Mouse (Mus musculus): ENCODE measurements around the gene En1. TPM values are rescaled to one million over a fixed set of nuclear protein-coding genes. Genes with fewer than 3 reads are reported as not detected.

En1 gene
- total RNA-seq, 2 experiments from 2014 or later = 0.25 to 0.59 TPM

- DNase-seq (ENCODE audit: low spot score in 2 of 2) = no peak
These were observed 2.7 kb upstream of the En1 start for GRCm38 (mm10) chr1:120599321-120600148.

GRCm38 (mm10) chr1:120600149-120600445 lies 2.1 kb upstream of the En1 start:
- no peak for DNase-seq (ENCODE audit: low spot score in 2 of 2)

- DNase-seq (ENCODE audit: low spot score in 2 of 2) = no peak
These were observed 1.5 kb upstream of the En1 start for GRCm38 (mm10) chr1:120600516-120601252.

- no peak for DNase-seq (ENCODE audit: low spot score in 2 of 2)
These were observed 873 bp upstream of the En1 start for GRCm38 (mm10) chr1:120601253-120601836.

- no peak for DNase-seq (ENCODE audit: low spot score in 2 of 2)
These were observed 848 bp downstream of the En1 start for GRCm38 (mm10) chr1:120602876-120603655.

GRCm38 (mm10) chr1:120603656-120604051 lies 1.4 kb downstream of the En1 start:
- DNase-seq (ENCODE audit: low spot score in 2 of 2) = no peak

- DNase-seq (ENCODE audit: low spot score in 2 of 2) = no peak
These were observed 2.4 kb downstream of the En1 start for GRCm38 (mm10) chr1:120604431-120605142.

GRCm38 (mm10) chr1:120605143-120605435 lies 2.9 kb downstream of the En1 start:
- no peak for DNase-seq (ENCODE audit: low spot score in 2 of 2)

- no peak for DNase-seq (ENCODE audit: low spot score in 2 of 2)
These were observed 3.5 kb downstream of the En1 start for GRCm38 (mm10) chr1:120605521-120606310.

GRCm38 (mm10) chr1:120606641-120607575 lies 4.7 kb downstream of the En1 start:
- DNase-seq (ENCODE audit: low spot score in 2 of 2) = no peak

GRCm38 (mm10) chr1:120607576-120608400 lies 5.6 kb downstream of the En1 start:
- no peak for DNase-seq (ENCODE audit: low spot score in 2 of 2)

- no peak for DNase-seq (ENCODE audit: low spot score in 2 of 2)
These were observed 6.2 kb downstream of the En1 start for GRCm38 (mm10) chr1:120608461-120608860.

- no peak for DNase-seq (ENCODE audit: low spot score in 2 of 2)
These were observed 7.4 kb downstream of the En1 start for GRCm38 (mm10) chr1:120609611-120610010.

- DNase-seq (ENCODE audit: low spot score in 2 of 2) = no peak
These were observed 11.5 kb downstream of the En1 start for GRCm38 (mm10) chr1:120613461-120614306.

GRCm38 (mm10) chr1:120614307-120615100 lies 12.3 kb downstream of the En1 start:
- DNase-seq (ENCODE audit: low spot score in 2 of 2) = no peak

GRCm38 (mm10) chr1:120615521-120615920 lies 13.3 kb downstream of the En1 start:
- no peak for DNase-seq (ENCODE audit: low spot score in 2 of 2)

Data from adrenal gland, postnatal 4 days (tissue).